Mouse (Mus musculus): Measurements from ENCODE around the gene Tnfaip8l1.

Tnfaip8l1 gene

GRCm38 (mm10) chr17:56162231-56162774 is at the start of gene Tnfaip8l1:
TSS of gene Tnfaip8l1 (plus strand) at chr17:56162477.
- DNase-seq (ENCODE audit: low read depth in 2 of 2, low spot score in 2 of 2) = peak; percentile 75 to 83

DNA sequence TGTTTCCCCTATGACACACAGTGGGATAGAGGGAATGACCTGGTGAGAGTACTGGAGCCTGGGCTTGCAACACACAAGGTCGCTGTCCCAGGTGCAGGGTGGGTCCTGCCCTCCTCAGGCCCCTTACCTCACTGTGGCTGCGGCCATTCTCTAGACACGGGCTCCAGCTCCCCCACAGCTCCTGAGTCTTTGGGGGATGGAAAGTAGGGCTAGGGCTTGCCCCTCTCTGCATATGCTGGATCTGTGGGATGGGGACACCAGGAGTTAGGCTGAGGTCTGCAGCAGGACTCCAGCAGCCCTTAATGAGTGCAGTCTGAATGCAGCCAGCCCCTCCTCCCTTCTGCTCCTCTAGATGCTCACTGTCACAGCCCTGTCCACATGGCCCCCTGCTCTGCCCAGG is 49.5 kb upstream of the Tnfaip8l1 start:
- no peak for DNase-seq (ENCODE audit: low read depth in 2 of 2, low spot score in 2 of 2)

DNA sequence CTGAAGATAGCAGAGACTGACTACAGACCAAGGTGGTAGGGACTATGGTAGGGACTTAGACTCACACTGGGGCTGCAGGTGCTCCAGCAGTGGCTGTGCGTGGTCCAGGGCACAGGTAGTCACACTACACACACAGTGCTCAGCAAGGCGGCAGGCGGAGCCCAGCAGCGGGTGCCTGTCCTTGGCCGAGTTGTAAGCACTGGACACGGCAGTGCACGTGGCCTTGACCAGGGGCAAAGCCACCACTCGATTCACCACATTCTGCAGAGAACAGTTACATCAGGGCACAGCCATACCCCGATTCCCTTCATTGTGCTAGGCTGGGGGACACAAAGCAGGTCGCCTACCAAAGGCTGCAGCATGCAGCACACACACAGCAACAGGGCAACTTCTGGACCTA is 46.1 kb upstream of the Tnfaip8l1 start:
- no peak for DNase-seq (ENCODE audit: low read depth in 2 of 2, low spot score in 2 of 2)

DNA sequence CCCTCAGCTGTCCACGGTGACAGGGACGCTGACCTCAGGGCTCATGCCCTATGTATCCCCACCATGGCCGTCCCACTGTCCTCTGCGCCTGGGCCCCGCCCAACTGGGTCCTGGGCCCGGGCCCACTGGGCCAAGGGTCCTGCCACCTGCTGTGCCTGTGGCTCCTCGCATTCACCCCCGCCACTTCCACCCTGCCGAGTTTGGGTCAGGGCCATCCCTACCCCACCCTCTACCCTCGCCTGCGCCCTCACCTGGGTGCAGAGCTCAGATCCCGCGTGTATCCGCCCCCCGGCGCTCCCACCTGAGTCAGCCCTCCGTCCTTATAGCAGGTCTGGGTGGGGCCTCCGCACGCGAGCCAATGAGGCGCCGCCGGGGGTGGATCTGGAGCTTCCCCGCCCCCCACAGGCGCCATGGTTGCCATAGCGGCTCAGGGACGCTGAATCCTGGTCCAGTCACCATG is 45.0 kb upstream of the Tnfaip8l1 start, which contains the start of gene Plin5:
Gene Plin5 (minus strand): TSS at position 346 of the 460 bp plus-strand sequence.
- no peak for DNase-seq (ENCODE audit: low read depth in 2 of 2, low spot score in 2 of 2)

DNA sequence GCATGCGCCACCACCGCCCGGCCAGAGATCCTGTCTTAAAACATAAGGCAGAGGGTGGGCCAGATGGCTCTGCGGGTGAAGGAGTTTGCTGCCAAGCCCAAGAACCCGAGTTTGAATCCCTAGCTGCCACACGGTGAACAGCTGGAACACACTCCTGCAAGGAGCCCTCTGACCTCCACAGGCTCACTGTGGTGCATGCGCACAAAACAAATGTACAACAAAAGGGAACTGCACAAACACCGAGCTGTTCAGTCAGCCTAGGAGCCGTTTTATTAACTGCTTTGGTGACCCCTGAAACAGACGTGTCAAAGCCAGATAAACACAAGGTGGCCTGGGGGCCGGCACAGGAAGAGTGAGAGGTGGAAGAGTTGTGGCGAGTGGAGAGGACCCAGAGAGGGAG is 42.8 kb upstream of the Tnfaip8l1 start:
- DNase-seq (ENCODE audit: low read depth in 2 of 2, low spot score in 2 of 2) = no peak

- no peak for DNase-seq (ENCODE audit: low read depth in 2 of 2, low spot score in 2 of 2)
Observed at GRCm38 (mm10) chr17:56119981-56120880, 42.0 kb upstream of the Tnfaip8l1 start.

GRCm38 (mm10) chr17:56121826-56122225 is 40.5 kb upstream of the Tnfaip8l1 start, which contains the start of gene Lrg1:
TSS of gene Lrg1 (minus strand) at chr17:56122001.
- DNase-seq (ENCODE audit: low read depth in 2 of 2, low spot score in 2 of 2) = no peak

DNA sequence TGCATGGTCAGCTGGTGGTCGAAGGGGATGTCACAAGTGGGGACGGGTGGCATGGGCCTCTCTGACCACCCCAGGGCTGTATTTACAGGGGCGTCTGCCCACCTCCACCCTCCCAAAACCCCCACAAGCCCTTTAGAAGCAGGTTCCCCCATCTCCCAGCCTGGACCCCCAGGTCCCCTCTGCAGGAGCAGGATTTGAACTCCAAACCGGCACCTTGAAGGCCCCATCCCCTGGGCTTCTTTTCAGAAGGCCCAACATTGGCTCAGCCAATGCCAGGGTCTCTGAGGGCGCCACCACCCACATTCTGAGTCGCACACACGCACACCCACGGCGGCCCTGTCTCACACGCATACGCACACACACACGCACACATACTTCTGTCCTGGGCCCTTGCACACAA is 39.1 kb upstream of the Tnfaip8l1 start:
- no peak for DNase-seq (ENCODE audit: low read depth in 2 of 2, low spot score in 2 of 2)

DNA sequence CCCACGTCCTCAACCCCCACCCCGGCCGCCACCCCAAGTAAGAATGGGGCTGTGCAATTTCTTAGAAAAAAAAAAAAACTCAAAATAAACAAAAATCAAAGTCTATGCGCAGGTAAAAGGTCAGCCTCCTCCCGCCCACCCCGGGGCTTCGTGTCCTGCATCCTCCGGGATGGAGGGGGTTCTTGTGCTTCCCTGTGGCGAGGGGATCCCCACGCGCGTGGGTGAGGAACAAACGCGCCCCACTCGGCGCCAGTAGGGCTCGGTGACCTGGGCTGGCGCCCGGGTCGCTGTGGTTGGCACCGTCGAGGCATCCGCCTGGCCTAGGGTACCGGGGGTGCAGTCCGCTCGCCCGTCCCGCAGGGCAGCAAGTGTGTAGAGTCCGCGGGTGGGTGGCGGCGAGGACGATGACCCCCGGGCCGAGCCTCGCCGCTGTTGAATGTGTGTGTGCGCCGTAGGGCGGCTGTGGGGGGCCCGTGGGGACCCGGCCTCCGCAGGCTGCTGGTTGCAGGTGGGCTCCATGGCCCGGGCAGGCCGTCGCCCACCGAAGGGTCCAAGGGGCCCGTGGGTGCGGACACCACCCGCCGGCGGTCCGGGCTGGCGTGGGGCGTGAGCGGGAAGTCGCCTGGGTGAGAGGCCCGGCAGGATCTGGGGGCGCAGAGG is 38.5 kb upstream of the Tnfaip8l1 start:
- DNase-seq (ENCODE audit: low read depth in 2 of 2, low spot score in 2 of 2) = no peak

- DNase-seq (ENCODE audit: low read depth in 2 of 2, low spot score in 2 of 2) = peak in 1 of 2 experiments; percentile 50
Observed at GRCm38 (mm10) chr17:56124377-56125275, 37.7 kb upstream of the Tnfaip8l1 start.

DNA sequence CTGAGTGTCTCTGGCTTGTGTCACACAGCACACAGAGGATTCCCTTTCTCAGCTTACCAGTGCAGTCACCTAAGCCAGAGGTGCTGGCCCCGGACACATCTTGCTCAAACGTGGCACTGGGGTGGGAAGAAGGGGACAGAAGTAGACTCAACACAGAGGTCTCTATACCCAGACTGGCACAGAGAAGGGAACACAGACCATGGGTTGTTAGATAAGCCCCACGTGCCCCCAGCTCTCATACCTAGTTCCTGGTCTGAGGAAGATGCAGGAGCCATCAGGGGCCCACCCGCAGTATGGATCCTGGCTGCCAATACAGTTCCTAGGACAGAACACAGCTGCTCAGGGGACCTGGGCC is 37.0 kb upstream of the Tnfaip8l1 start:
- no peak for DNase-seq (ENCODE audit: low read depth in 2 of 2, low spot score in 2 of 2)

DNA sequence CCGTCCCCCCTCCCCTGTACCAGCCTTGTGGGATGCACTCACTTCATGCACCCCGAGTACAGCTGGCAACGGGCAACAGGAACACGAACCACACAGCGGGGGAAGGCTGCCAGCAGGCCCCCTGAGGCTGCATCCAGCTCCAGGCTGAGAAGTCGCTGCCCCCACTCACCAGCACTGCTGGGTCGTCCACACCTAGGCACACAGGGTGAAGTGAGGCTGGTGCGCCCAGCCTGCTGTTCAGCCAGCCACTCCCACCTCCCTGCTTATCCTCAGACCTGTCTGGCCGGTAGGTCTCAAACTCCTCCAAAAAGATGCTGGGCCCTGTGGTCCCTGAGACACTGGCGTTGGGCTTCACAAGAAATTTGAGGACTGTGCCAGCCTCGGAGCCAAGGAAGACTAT is 36.1 kb upstream of the Tnfaip8l1 start:
- no peak for DNase-seq (ENCODE audit: low read depth in 2 of 2, low spot score in 2 of 2)

- DNase-seq (ENCODE audit: low read depth in 2 of 2, low spot score in 2 of 2) = no peak
Observed at GRCm38 (mm10) chr17:56128246-56128645, 34.0 kb upstream of the Tnfaip8l1 start.

DNA sequence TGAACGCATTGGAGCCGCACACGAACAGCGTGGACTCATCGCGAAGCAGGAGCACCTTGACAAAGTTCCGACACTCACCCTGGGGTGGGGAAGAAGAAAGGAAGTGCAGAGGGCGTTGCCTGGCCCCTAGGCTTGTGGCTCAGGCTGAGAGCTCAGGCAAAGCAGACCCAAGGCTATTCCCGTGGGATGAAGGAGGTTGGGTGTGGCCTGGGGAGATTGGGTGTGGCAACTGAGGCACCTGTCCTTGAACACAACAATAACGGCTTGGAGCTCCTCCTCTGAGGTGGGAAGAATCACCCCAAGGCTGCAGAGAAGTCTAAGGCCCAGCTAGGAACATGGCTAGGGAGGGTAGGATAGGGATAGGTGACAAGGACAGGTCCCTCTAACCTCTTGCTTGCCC is 31.1 kb upstream of the Tnfaip8l1 start:
- DNase-seq (ENCODE audit: low read depth in 2 of 2, low spot score in 2 of 2) = no peak

- peak; percentile 72 to 79 for DNase-seq (ENCODE audit: low read depth in 2 of 2, low spot score in 2 of 2)
Observed at GRCm38 (mm10) chr17:56131814-56132213, 30.5 kb upstream of the Tnfaip8l1 start.

DNA sequence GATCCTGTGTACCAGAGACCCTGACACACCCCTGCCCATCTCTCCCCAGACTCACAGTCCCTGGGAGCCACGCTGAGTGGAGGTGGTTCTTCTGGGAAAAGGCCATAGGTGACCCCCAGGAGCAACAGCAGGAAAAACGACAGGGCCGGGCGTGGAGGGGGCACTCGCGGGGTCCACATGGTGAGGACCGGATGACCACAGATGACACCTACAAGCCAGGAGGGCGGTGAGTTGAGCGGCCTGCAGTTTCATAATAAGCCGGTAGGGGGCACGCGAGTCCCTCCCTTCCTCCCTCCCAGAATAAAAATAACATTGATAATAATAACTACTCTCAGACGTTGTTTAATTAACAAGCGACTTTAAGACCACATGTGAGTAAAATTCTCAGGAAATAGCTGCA is 29.6 kb upstream of the Tnfaip8l1 start:
- DNase-seq (ENCODE audit: low read depth in 2 of 2, low spot score in 2 of 2) = peak; percentile 70 to 75

- no peak for DNase-seq (ENCODE audit: low read depth in 2 of 2, low spot score in 2 of 2)
Observed at GRCm38 (mm10) chr17:56133457-56134363, 28.6 kb upstream of the Tnfaip8l1 start.

- DNase-seq (ENCODE audit: low read depth in 2 of 2, low spot score in 2 of 2) = peak; percentile 67 to 82
Observed at GRCm38 (mm10) chr17:56134463-56134971, 27.8 kb upstream of the Tnfaip8l1 start.

GRCm38 (mm10) chr17:56136558-56136957 is 25.7 kb upstream of the Tnfaip8l1 start:
- no peak for DNase-seq (ENCODE audit: low read depth in 2 of 2, low spot score in 2 of 2)

Measured in CD8-positive naive resting alpha-beta T cell, adult 2 months (primary cell).